Mouse (Mus musculus): Measurements from ENCODE around the gene Max. TPM values are rescaled to one million over a fixed set of nuclear protein-coding genes. Genes with fewer than 3 reads are reported as not detected.

The Max gene
- total RNA-seq, 2 experiments from 2014 or later = 73.4 to 79.8 TPM

GRCm38 (mm10) chr12:76889404-76890184 is 72.4 kb downstream of the Max start:
- no peak for DNase-seq (ENCODE audit: low spot score in 2 of 2)

- DNase-seq (ENCODE audit: low spot score in 2 of 2) = no peak
Observed at GRCm38 (mm10) chr12:76887941-76888340, 74.1 kb downstream of the Max start.

Other genes starting within 250 kb of the Max start
- gene Churc1, start 196.7 kb downstream of the Max start, total RNA-seq (2021) = 10 to 100 TPM; 45.2 to 49.4 TPM
- 10 to 100 TPM; 23.8 to 23.9 TPM for gene Fntb, start 196.6 kb downstream of the Max start, total RNA-seq (2021)
- under 1 TPM; 0.25 to 0.76 TPM for gene Gpx2, start 166.6 kb downstream of the Max start, total RNA-seq (2021)
- 100 to 1,000 TPM; 111 to 131 TPM for gene Rab15, start 139.3 kb downstream of the Max start, total RNA-seq (2021)